Mouse (Mus musculus): ENCODE measurements at regions not wholly inside any gene's neighbourhood (a gene's known extent, or its start where the extent isn't known, plus 50 kb on each side); places are given as distances from the start of the nearest gene placed in this dataset.
A peak's percentile ranks its signal among the peaks of the same experiment; 100 is the strongest.

DNA sequence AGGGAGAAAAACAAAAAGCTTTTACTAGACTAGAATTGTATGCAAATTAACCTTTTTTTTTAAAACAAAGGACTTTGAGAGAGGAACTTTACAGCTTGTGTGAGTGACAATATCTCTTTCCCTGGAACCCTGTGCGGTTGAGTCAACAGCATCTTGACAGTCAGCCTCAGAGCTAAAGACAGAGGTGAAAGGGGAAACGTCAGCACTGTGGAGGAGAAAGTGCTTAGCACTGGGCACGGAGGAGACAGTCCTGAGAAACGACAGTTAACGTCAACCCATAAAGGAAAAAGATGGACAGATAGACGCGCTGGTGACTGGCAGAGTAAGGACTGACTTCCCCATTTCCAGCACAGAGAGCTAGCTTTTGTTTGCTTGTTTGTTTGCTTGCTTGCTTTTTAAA, 82.0 kb upstream of the Gpc1 start:
- H3K4me1 ChIP-seq = peaks cover 27% of the 10 kb centered on the region
- no peak overlapping the region for H3K4me3 ChIP-seq
- H3K9me3 ChIP-seq = no peaks in the 10 kb centered on the region
- H3K4me2 ChIP-seq (replicated peaks) = no peak overlapping the region
- H3K36me3 ChIP-seq = no peaks in the 10 kb centered on the region
- H3K9ac ChIP-seq = no peak overlapping the region
- no peaks in the 10 kb centered on the region for H3K27me3 ChIP-seq
- 68% methylated on average over 7 of the region's 7 CpGs for WGBS
- H3K27ac ChIP-seq = no peak overlapping the region
- no peak for ATAC-seq (ENCODE audit: low FRiP score, low read depth)

DNA sequence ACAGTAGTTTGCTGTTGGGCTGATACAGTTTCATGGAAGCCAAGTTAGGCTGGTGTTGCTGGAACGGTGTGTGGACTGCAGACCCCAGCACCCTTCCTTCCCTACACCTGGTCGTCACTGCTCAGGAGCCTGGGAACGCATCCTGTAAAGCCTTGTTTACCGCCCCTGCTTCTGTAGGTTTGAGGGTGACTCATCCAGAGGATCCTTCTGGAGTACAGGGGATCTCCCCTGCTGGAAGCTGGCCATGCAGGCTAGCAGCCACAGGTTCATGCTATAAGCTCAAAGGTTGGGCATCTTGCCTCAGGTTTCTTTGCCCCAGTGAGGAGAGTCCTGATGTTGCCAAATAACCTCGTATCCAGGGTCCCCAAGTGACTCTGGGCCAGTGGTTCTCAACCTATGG, 86.2 kb upstream of the Gpc1 start:
- Histone ChIP-seq H3K36me3 (no peaks in the 10 kb centered on the region), H3K4me3 (no peak overlapping the region), H3K27ac (no peak overlapping the region), H3K4me2 (replicated peaks) (no peak overlapping the region), H3K9ac (no peak overlapping the region), H3K27me3 (no peaks in the 10 kb centered on the region), H3K9me3 (no peaks in the 10 kb centered on the region), H3K4me1 (peaks cover 8% of the 10 kb centered on the region; the same call in 1 of the 2 replicates)
- WGBS = 81% methylated on average over 5 of the region's 5 CpGs
- ATAC-seq (ENCODE audit: low FRiP score, low read depth) = no peak

DNA sequence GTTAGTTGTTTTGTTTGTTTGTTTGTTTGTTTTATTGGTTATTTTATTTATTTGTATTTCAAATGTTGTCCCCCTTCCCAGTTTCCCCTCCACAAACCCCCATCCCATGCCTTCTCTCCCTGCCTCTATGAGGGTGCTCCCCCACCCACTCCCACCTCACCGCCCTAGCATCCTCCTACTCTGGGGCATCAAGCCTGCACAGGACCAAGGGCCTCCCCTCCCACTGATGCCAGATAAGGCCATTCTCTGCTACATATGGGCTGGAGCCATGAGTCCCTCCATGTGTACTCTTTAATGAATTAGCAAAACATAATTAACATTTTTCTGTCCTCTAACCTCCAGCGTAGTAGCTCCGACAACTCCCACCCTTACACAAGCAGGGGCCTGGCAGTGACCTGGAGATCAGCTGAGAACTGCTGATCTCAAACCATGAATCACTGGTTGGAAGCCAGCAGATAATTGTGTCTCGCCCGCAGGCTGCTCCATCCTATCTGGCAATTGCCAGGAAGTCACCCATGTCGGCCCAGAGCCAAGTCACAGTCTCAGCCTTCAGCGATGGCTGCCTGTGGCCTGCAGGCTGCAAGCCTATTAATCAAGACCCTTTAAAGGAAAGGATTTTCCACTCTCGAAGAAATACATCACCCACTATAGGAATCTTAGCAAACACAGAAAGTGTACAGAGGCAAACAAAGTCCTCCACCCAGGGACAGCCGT, 86.8 kb upstream of the Gpc1 start:
- no peak for ATAC-seq (ENCODE audit: low FRiP score, low read depth)
- H3K4me3 ChIP-seq = no peak overlapping the region
- no peak overlapping the region for H3K27ac ChIP-seq

DNA sequence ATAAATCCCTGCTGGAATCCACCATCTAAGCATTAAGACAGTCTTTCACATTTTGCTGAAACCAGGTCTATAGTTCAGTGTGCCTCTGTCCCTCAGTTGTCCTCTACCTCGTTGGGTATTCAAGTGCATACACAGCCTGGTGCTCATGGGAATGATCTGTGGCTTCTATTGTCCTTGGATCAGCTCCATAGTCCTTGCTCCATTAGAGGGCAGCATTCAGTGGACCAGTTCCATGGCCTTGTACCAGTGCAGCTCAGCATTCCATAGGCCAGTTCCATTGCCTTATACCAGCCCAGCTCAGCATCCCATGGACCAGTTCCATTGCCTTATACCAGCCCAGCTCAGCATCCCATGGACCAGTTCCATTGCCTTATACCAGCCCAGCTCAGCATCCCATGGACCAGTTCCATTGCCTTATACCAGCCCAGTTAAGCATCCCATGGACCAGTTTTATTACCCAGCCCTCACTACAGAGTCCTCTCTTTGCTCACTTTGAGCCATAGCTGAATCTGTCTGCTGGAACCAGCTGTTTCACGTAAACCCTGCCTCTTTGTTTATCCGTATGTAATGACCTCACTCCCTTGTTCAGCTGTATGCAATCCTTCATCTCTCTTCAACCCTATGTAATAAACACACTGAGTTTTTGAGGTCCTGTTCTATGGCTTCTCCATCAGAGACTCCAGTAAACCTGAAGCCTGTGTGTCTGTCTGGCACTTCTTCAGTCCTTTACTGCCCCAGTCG, 88.4 kb upstream of the Gpc1 start:
- no peak for ATAC-seq (ENCODE audit: low FRiP score, low read depth)
- peaks cover 8% of the 10 kb centered on the region; the same call in 1 of the 2 replicates for H3K4me1 ChIP-seq
- no peak overlapping the region for H3K4me2 ChIP-seq (replicated peaks)
- H3K36me3 ChIP-seq = no peaks in the 10 kb centered on the region
- 51% methylated on average over 4 of the region's 4 CpGs for WGBS
- H3K4me3 ChIP-seq = no peak overlapping the region
- H3K9me3 ChIP-seq = no peaks in the 10 kb centered on the region
- H3K27ac ChIP-seq = no peak overlapping the region
- H3K9ac ChIP-seq = no peak overlapping the region
- H3K27me3 ChIP-seq = peaks cover 7% of the 10 kb centered on the region

More for the DNA sequence above, 86.8 kb upstream of the Gpc1 start:
- no peaks in the 10 kb centered on the region for H3K36me3 ChIP-seq
- H3K4me1 ChIP-seq = peaks cover 8% of the 10 kb centered on the region; the same call in 1 of the 2 replicates
- no peaks in the 10 kb centered on the region for H3K27me3 ChIP-seq
- whole genome bisulfite sequencing = 65% methylated on average over 9 of the region's 9 CpGs
- H3K9me3 ChIP-seq = no peaks in the 10 kb centered on the region
- no peak overlapping the region for H3K4me2 ChIP-seq (replicated peaks)
- H3K9ac ChIP-seq = no peak overlapping the region

DNA sequence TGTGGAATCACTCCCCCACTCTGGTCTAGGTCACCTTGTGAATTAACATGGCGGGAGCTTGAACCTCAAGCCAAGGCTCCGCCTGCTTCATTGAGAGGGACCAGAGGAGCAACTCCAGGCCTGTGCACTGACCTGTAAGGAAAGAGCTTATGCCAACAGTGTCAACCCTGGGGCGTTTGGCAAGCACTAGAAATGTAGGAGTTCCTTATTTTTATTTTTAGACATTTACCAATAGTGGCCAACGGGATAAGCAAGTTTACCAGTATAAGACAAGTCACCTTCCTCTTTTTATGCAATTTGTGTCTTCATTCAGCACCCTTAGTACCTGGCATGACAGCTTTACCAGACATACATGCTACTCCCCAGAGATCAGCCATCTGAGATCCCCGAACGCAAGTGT, 89.1 kb upstream of the Gpc1 start:
- 85% methylated on average over 6 of the region's 6 CpGs for WGBS
- Histone ChIP-seq H3K4me1 (peaks cover 11% of the 10 kb centered on the region; the same call in 1 of the 2 replicates), H3K4me3 (no peak overlapping the region), H3K27ac (no peak overlapping the region), H3K4me2 (replicated peaks) (no peak overlapping the region), H3K36me3 (no peaks in the 10 kb centered on the region), H3K27me3 (peaks cover 7% of the 10 kb centered on the region), H3K9ac (no peak overlapping the region), H3K9me3 (no peaks in the 10 kb centered on the region)
- ATAC-seq (ENCODE audit: low FRiP score, low read depth) = no peak

DNA sequence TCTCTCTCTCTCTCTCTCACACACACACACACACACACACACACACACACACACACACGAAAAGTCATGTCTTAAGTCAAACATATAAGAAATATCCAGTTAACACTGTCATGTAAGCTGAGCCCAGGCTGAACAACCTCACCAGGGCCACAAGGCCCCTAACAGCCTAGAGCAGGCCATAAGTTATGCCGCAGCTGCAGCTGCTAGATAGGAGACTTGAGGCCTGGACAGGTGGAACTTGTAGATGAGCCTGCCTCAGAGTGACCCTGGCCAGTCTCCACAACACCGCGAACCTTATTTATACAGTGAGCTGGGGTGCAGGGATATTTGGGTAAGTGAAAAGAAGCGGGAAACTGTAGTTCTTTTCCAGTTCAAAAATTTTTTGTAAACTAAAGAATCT, 90.4 kb upstream of the Gpc1 start:
- Histone ChIP-seq H3K4me3 (no peak overlapping the region), H3K4me2 (replicated peaks) (no peak overlapping the region), H3K27ac (no peak overlapping the region), H3K4me1 (peaks cover 11% of the 10 kb centered on the region; the same call in 1 of the 2 replicates), H3K9ac (no peak overlapping the region), H3K36me3 (no peaks in the 10 kb centered on the region), H3K27me3 (peaks cover 7% of the 10 kb centered on the region), H3K9me3 (no peaks in the 10 kb centered on the region)
- ATAC-seq (ENCODE audit: low FRiP score, low read depth) = no peak
- 77% methylated on average over 5 of the region's 5 CpGs for WGBS

DNA sequence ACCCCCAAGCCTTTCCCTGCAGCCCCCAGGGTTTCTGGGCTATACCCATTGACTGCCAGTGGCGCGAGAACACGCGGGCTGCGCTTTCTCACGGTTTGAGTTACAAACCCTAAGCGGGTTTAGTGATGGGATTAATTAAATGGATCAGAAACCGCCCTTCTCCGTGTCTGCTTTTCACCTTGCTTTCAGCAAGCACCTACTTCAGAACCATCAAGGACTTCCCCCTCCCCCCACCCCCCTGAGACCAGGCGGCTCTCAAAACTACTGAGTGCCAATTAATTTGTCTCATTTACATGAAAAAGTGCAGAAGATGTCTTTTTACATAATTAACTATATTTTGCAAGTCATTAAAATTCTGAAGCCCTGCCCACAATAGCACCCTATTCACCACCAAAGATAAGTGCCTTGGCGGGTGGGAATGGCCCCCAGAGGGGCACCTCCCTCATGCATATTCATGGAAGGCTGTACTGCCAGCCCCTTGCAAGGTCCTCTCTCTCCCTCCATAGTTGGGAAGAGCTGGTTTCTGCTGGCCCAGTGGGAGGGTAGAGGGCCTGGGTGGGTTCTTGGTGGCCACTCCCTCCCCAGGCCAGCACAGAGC, 89.1 kb upstream of the Otos start:
- WGBS = 41% methylated on average over 11 of the region's 11 CpGs
- Histone ChIP-seq H3K36me3 (no peaks in the 10 kb centered on the region), H3K27ac (no peak overlapping the region), H3K9ac (no peak overlapping the region), H3K9me3 (no peaks in the 10 kb centered on the region), H3K4me2 (replicated peaks) (no peak overlapping the region), H3K27me3 (peaks cover 7% of the 10 kb centered on the region), H3K4me3 (no peak overlapping the region), H3K4me1 (0 out of 2 replicates have a peak, but pooled peaks cover 3% of the 10 kb centered on the region)
- ATAC-seq (ENCODE audit: low FRiP score, low read depth) = no peak

DNA sequence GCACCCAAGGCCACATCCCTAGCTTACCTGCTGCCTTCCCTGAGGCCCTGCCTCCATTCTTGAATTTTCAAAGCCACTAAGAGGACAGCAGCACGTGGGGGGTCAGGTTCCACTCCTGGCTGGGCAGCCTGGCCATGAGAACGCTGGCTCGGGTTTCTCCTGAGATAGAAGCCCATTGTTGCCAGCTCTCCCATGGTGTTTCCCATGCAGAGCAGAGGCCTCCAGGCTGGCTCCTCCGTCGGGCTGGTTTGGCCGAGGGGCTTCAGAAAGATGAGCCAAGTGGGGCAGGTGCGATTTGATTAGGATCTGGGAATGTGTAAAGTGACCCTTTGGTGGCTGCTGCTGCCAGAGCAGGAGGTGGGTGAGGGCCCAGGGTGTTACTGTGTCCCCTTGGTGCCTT, 87.8 kb upstream of the Otos start:
- Histone ChIP-seq H3K36me3 (no peaks in the 10 kb centered on the region), H3K27me3 (peaks cover 7% of the 10 kb centered on the region), H3K4me3 (no peak overlapping the region), H3K9me3 (no peaks in the 10 kb centered on the region), H3K4me2 (replicated peaks) (no peak overlapping the region), H3K4me1 (0 out of 2 replicates have a peak, but pooled peaks cover 3% of the 10 kb centered on the region), H3K9ac (no peak overlapping the region), H3K27ac (no peak overlapping the region)
- WGBS = 41% methylated on average over 7 of the region's 7 CpGs
- ATAC-seq (ENCODE audit: low FRiP score, low read depth) = no peak

DNA sequence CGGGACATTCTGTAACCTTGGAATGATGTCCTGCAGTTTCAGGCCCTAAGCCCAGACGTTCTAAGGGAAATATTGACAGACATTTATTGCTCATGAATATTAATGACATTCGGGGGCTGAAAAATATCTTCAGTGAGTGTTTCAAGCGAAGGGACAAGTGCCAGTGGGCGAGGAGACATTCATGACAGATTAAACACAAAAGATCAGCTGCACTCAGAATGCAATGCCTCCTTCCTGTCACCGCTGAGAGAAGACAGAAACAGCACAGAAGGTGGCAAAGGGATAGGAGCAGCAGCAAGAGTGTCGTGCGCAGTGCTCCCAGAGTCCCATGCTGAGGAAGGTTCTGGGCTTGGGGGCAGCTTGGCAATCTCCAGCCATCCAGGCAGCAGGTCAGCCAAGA, 85.1 kb upstream of the Otos start:
- no peaks in the 10 kb centered on the region for H3K36me3 ChIP-seq
- H3K27me3 ChIP-seq = peaks cover 4% of the 10 kb centered on the region
- no peak for ATAC-seq (ENCODE audit: low FRiP score, low read depth)
- WGBS = 72% methylated on average over 8 of the region's 8 CpGs
- H3K4me2 ChIP-seq (replicated peaks) = no peak overlapping the region
- H3K27ac ChIP-seq = no peak overlapping the region
- H3K4me1 ChIP-seq = peaks cover 9% of the 10 kb centered on the region; the same call in 1 of the 2 replicates
- no peak overlapping the region for H3K9ac ChIP-seq
- no peaks in the 10 kb centered on the region for H3K9me3 ChIP-seq
- no peak overlapping the region for H3K4me3 ChIP-seq

DNA sequence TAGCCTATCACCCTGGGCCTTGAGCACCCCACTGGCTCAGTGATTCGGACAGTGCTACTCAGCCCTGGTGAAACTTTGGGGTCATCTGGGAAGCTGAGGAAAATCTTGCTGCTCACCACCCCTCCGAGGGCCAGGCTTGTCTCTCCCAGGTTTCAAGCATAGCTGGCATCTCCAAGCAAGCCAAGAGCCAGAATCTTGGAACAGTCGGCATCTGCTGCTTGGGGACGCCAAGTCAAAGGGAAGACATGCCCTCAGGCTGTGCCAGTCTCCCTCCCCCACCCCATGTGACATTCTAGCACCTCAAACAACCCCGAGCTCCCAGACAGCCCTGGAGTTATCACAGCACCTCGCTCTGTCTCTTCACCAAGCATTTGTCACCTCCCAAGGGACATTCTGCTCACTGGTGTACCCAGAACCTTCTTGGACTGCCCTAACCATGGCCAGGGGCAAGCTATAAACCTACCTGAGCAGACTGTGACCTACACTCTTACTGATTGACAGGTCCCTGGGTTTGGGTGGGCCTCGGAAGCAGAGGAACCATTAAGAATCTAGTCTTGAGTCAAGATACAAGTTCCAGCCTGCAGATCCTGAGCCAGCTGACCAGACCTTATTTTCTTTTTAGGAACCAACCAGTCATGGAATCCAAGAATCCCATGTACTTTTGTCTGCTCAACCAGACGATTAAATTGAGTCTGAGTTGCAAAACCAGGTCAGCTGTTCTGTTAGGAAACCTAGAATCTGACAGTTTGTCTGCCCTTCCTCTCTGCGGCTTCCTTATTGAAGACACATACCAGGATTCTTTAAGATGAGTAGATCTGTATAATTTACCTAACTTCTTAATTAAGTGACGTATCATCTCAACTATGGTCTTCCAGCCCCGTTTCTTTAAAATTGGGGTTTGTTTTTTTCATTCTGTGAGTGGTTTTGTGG, 83.0 kb upstream of the Otos start:
- Histone ChIP-seq H3K36me3 (no peaks in the 10 kb centered on the region), H3K4me1 (peaks cover 6% of the 10 kb centered on the region; the same call in 1 of the 2 replicates), H3K27me3 (no peaks in the 10 kb centered on the region), H3K4me2 (replicated peaks) (no peak overlapping the region), H3K4me3 (no peak overlapping the region), H3K9ac (no peak overlapping the region), H3K9me3 (no peaks in the 10 kb centered on the region), H3K27ac (no peak overlapping the region)
- ATAC-seq (ENCODE audit: low FRiP score, low read depth) = no peak
- 80% methylated on average over 11 of the region's 11 CpGs for WGBS

DNA sequence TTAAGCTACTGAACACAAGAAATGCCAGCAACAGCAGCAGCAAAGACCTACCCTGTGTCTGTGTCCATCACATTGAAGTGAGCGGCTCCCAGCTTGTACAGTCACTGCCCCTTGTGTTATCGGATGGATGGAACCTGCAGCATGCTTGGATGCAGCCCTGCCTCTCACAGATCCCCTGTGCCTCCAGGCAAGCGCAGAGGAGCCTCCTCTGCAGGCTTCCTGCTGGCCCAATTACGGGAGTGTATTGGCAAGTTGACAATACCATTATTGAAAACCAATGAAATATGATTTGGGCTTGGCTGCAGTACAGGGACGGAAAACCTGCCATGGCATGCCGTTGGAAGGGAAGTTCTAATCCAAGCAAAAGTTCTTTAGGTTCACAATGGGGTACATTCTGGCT, 81.9 kb upstream of the Otos start:
- WGBS = 60% methylated on average over 6 of the region's 6 CpGs
- H3K4me1 ChIP-seq = peaks cover 6% of the 10 kb centered on the region; the same call in 1 of the 2 replicates
- no peak for ATAC-seq (ENCODE audit: low FRiP score, low read depth)
- H3K4me2 ChIP-seq (replicated peaks) = no peak overlapping the region
- H3K27ac ChIP-seq = no peak overlapping the region
- 0 out of 2 replicates have a peak overlapping the region, but pooled peaks have one; percentile 9 for H3K9ac ChIP-seq
- no peaks in the 10 kb centered on the region for H3K9me3 ChIP-seq
- H3K4me3 ChIP-seq = no peak overlapping the region
- H3K27me3 ChIP-seq = no peaks in the 10 kb centered on the region
- no peaks in the 10 kb centered on the region for H3K36me3 ChIP-seq

Measured in limb, embryonic 13.5 days (tissue).